Mouse (Mus musculus): ENCODE measurements around the gene Alk. TPM values are rescaled to one million over a fixed set of nuclear protein-coding genes. Genes with fewer than 3 reads are reported as not detected.

Alk gene
- total RNA-seq, 2 experiments from 2014 or later = 6.8 to 7.9 TPM

- DNase-seq (ENCODE audit: low spot score in 2 of 2) = no peak
- intact Hi-C loops (cut with DNase I) = no loop called here
Observed at GRCm38 (mm10) chr17:72445204-72446177, 158.9 kb downstream of the Alk start.

GRCm38 (mm10) chr17:72417451-72417850, 187.0 kb downstream of the Alk start:
- intact Hi-C loops (cut with DNase I) = no loop called here
- no peak for DNase-seq (ENCODE audit: low spot score in 2 of 2)

GRCm38 (mm10) chr17:72414676-72415075, 189.8 kb downstream of the Alk start:
- intact Hi-C loops (cut with DNase I) = no loop called here
- DNase-seq (ENCODE audit: low spot score in 2 of 2) = peak; percentile 25 to 48

GRCm38 (mm10) chr17:72404813-72405212, 199.6 kb downstream of the Alk start:
- intact Hi-C loops (cut with DNase I) = no loop called here
- no peak for DNase-seq (ENCODE audit: low spot score in 2 of 2)

GRCm38 (mm10) chr17:72401861-72402260, 202.6 kb downstream of the Alk start:
- intact Hi-C loops (cut with DNase I) = no loop called here
- DNase-seq (ENCODE audit: low spot score in 2 of 2) = no peak

- DNase-seq (ENCODE audit: low spot score in 2 of 2) = no peak
- intact Hi-C loops (cut with DNase I) = no loop called here
Observed at GRCm38 (mm10) chr17:72401349-72401748, 203.1 kb downstream of the Alk start.

GRCm38 (mm10) chr17:72399331-72400059, 204.9 kb downstream of the Alk start:
- intact Hi-C loops (cut with DNase I) = no loop called here
- no peak for DNase-seq (ENCODE audit: low spot score in 2 of 2)

GRCm38 (mm10) chr17:72395956-72396355, 208.5 kb downstream of the Alk start:
- DNase-seq (ENCODE audit: low spot score in 2 of 2) = no peak
- intact Hi-C loops (cut with DNase I) = no loop called here

GRCm38 (mm10) chr17:72368991-72369390, 235.4 kb downstream of the Alk start:
- DNase-seq (ENCODE audit: low spot score in 2 of 2) = no peak
- intact Hi-C loops (cut with DNase I) = no loop called here

- DNase-seq (ENCODE audit: low spot score in 2 of 2) = no peak
- intact Hi-C loops (cut with DNase I) = no loop called here
Observed at GRCm38 (mm10) chr17:72362811-72363496, 241.5 kb downstream of the Alk start.

GRCm38 (mm10) chr17:72361961-72362360, 242.5 kb downstream of the Alk start:
- intact Hi-C loops (cut with DNase I) = no loop called here
- DNase-seq (ENCODE audit: low spot score in 2 of 2) = no peak

- no peak for DNase-seq (ENCODE audit: low spot score in 2 of 2)
- intact Hi-C loops (cut with DNase I) = no loop called here
Observed at GRCm38 (mm10) chr17:72356759-72357302, 247.6 kb downstream of the Alk start.

- intact Hi-C loops (cut with DNase I) = no loop called here
- DNase-seq (ENCODE audit: low spot score in 2 of 2) = no peak
Observed at GRCm38 (mm10) chr17:72339437-72339836, 265.0 kb downstream of the Alk start.

GRCm38 (mm10) chr17:72332909-72333308, 271.5 kb downstream of the Alk start:
- intact Hi-C loops (cut with DNase I) = no loop called here

GRCm38 (mm10) chr17:72325941-72326340, 278.5 kb downstream of the Alk start:
- no peak for DNase-seq (ENCODE audit: low spot score in 2 of 2)
- intact Hi-C loops (cut with DNase I) = no loop called here

More at GRCm38 (mm10) chr17:72332909-72333308, 271.5 kb downstream of the Alk start:
- no peak for DNase-seq (ENCODE audit: low spot score in 2 of 2)

GRCm38 (mm10) chr17:72319576-72319975, 284.9 kb downstream of the Alk start:
- no peak for DNase-seq (ENCODE audit: low spot score in 2 of 2)
- intact Hi-C loops (cut with DNase I) = loop anchor here (5.0 kb wide), 1 partner anchor 203 kb away; no protein-coding TSS in a partner anchor

- DNase-seq (ENCODE audit: low spot score in 2 of 2) = no peak
- intact Hi-C loops (cut with DNase I) = no loop called here
Observed at GRCm38 (mm10) chr17:72299651-72300050, 304.8 kb downstream of the Alk start.

- no peak for DNase-seq (ENCODE audit: low spot score in 2 of 2)
- intact Hi-C loops (cut with DNase I) = no loop called here
Observed at GRCm38 (mm10) chr17:72296349-72296748, 308.1 kb downstream of the Alk start.

- DNase-seq (ENCODE audit: low spot score in 2 of 2) = no peak
- intact Hi-C loops (cut with DNase I) = no loop called here
Observed at GRCm38 (mm10) chr17:72293267-72293580, 311.2 kb downstream of the Alk start.
